Mouse (Mus musculus): Measurements from ENCODE around the gene Sh2b1. TPM values are rescaled to one million over a fixed set of nuclear protein-coding genes. Genes with fewer than 3 reads are reported as not detected.
"Not testable (repeated sequence)": the region's sequence is repeated elsewhere in the genome, so short reads cannot be mapped to it uniquely, and the experiment has no call there.

Gene Sh2b1
- polyA plus RNA-seq, 1 experiment from 2014 or later, result 60.4 TPM

- H3K9ac ChIP-seq, result peak overlapping the region; percentile 53
- no peaks in the 10 kb centered on the region for H3K27me3 ChIP-seq
- peak overlapping the region; percentile 100 for H3K27ac ChIP-seq (replicated peaks)
- no peak for ATAC-seq (ENCODE audit: insufficient number of reproducible peaks, low FRiP score, low TSS enrichment, low read depth)
- peaks cover 15% of the 10 kb centered on the region for H3K4me1 ChIP-seq
- H3K4me2 ChIP-seq (replicated peaks), result peak overlapping the region; percentile 63
- H3K4me3 ChIP-seq (replicated peaks), result peak overlapping the region; percentile 100
- peaks cover 46% of the 10 kb centered on the region for H3K36me3 ChIP-seq
- no peaks in the 10 kb centered on the region for H3K9me3 ChIP-seq (replicated peaks)
- 3% methylated on average over 9 of the region's 9 CpGs for WGBS
These were observed 26.4 kb upstream of the Sh2b1 start for GRCm38 (mm10) chr7:126501684-126502022.

GRCm38 (mm10) chr7:126499416-126499815, 24.2 kb upstream of the Sh2b1 start:
- Histone ChIP-seq H3K4me1 (peaks cover 15% of the 10 kb centered on the region), H3K4me2 (replicated peaks) (no peak overlapping the region), H3K4me3 (replicated peaks) (no peak overlapping the region), H3K27ac (replicated peaks) (no peak overlapping the region), H3K9me3 (replicated peaks) (no peaks in the 10 kb centered on the region), H3K36me3 (peaks cover 69% of the 10 kb centered on the region), H3K9ac (no peak overlapping the region), H3K27me3 (no peaks in the 10 kb centered on the region)
- no peak for ATAC-seq (ENCODE audit: insufficient number of reproducible peaks, low FRiP score, low TSS enrichment, low read depth)
- WGBS, result 92% methylated on average over 7 of the region's 7 CpGs

- Histone ChIP-seq H3K27me3 (no peaks in the 10 kb centered on the region), H3K4me3 (replicated peaks) (no peak overlapping the region), H3K4me1 (peaks cover 9% of the 10 kb centered on the region; the same call in 1 of the 2 replicates), H3K27ac (replicated peaks) (no peak overlapping the region), H3K9ac (no peak overlapping the region), H3K4me2 (replicated peaks) (no peak overlapping the region), H3K9me3 (replicated peaks) (no peaks in the 10 kb centered on the region), H3K36me3 (peaks cover 83% of the 10 kb centered on the region)
- no peak for ATAC-seq (ENCODE audit: insufficient number of reproducible peaks, low FRiP score, low TSS enrichment, low read depth)
- 95% methylated on average over 12 of the region's 12 CpGs for WGBS
These were observed 22.7 kb upstream of the Sh2b1 start for GRCm38 (mm10) chr7:126497966-126498365.

- no peak for ATAC-seq (ENCODE audit: insufficient number of reproducible peaks, low FRiP score, low TSS enrichment, low read depth)
These were observed 21.3 kb upstream of the Sh2b1 start for GRCm38 (mm10) chr7:126496475-126496874.

GRCm38 (mm10) chr7:126494120-126494519, 18.9 kb upstream of the Sh2b1 start:
- Histone ChIP-seq H3K9me3 (replicated peaks) (no peaks in the 10 kb centered on the region), H3K4me2 (replicated peaks) (no peak overlapping the region), H3K4me1 (no peaks in the 10 kb centered on the region), H3K9ac (no peak overlapping the region), H3K4me3 (replicated peaks) (no peak overlapping the region), H3K27me3 (no peaks in the 10 kb centered on the region), H3K36me3 (peaks cover 95% of the 10 kb centered on the region), H3K27ac (replicated peaks) (no peak overlapping the region)
- no peak for ATAC-seq (ENCODE audit: insufficient number of reproducible peaks, low FRiP score, low TSS enrichment, low read depth)
- WGBS, result 80% methylated on average over 6 of the region's 6 CpGs

More at GRCm38 (mm10) chr7:126496475-126496874, 21.3 kb upstream of the Sh2b1 start:
- Histone ChIP-seq H3K4me1 (peaks cover 9% of the 10 kb centered on the region; the same call in 1 of the 2 replicates), H3K4me2 (replicated peaks) (no peak overlapping the region), H3K4me3 (replicated peaks) (no peak overlapping the region), H3K36me3 (peaks cover 96% of the 10 kb centered on the region), H3K9me3 (replicated peaks) (no peaks in the 10 kb centered on the region), H3K27me3 (no peaks in the 10 kb centered on the region), H3K27ac (replicated peaks) (no peak overlapping the region), H3K9ac (no peak overlapping the region)
- WGBS, result 83% methylated on average over 5 of the region's 5 CpGs

- Histone ChIP-seq H3K27ac (replicated peaks) (no peak overlapping the region), H3K9me3 (replicated peaks) (no peaks in the 10 kb centered on the region), H3K9ac (no peak overlapping the region), H3K4me3 (replicated peaks) (no peak overlapping the region), H3K4me2 (replicated peaks) (no peak overlapping the region), H3K36me3 (peaks cover 81% of the 10 kb centered on the region), H3K27me3 (no peaks in the 10 kb centered on the region), H3K4me1 (peaks cover 9% of the 10 kb centered on the region)
- no peak for ATAC-seq (ENCODE audit: insufficient number of reproducible peaks, low FRiP score, low TSS enrichment, low read depth)
- 58% methylated on average over 11 of the region's 11 CpGs for WGBS
These were observed 16.7 kb upstream of the Sh2b1 start for GRCm38 (mm10) chr7:126491973-126492372.

GRCm38 (mm10) chr7:126491005-126491404, 15.8 kb upstream of the Sh2b1 start:
- H3K4me3 ChIP-seq (replicated peaks), result no peak overlapping the region
- peaks cover 9% of the 10 kb centered on the region for H3K4me1 ChIP-seq
- H3K9ac ChIP-seq, result no peak overlapping the region
- H3K4me2 ChIP-seq (replicated peaks), result no peak overlapping the region
- no peak for ATAC-seq (ENCODE audit: insufficient number of reproducible peaks, low FRiP score, low TSS enrichment, low read depth)
- H3K36me3 ChIP-seq, result peaks cover 71% of the 10 kb centered on the region
- 80% methylated on average over 1 of the region's 1 CpGs for WGBS
- no peaks in the 10 kb centered on the region for H3K9me3 ChIP-seq (replicated peaks)
- H3K27ac ChIP-seq (replicated peaks), result no peak overlapping the region
- no peaks in the 10 kb centered on the region for H3K27me3 ChIP-seq

GRCm38 (mm10) chr7:126487617-126488385, 12.6 kb upstream of the Sh2b1 start:
- Histone ChIP-seq H3K36me3 (peaks cover 39% of the 10 kb centered on the region), H3K9ac (peak overlapping the region; percentile 62), H3K4me3 (replicated peaks) (peak overlapping the region; percentile 74), H3K4me1 (peaks cover 11% of the 10 kb centered on the region), H3K4me2 (replicated peaks) (peak overlapping the region; percentile 75)
- not testable (repeated sequence) for H3K27ac ChIP-seq (replicated peaks); H3K27me3 ChIP-seq; H3K9me3 ChIP-seq (replicated peaks); ATAC-seq (ENCODE audit: insufficient number of reproducible peaks, low FRiP score, low TSS enrichment, low read depth)
- WGBS, result 13% methylated on average over 25 of the region's 25 CpGs

DNA sequence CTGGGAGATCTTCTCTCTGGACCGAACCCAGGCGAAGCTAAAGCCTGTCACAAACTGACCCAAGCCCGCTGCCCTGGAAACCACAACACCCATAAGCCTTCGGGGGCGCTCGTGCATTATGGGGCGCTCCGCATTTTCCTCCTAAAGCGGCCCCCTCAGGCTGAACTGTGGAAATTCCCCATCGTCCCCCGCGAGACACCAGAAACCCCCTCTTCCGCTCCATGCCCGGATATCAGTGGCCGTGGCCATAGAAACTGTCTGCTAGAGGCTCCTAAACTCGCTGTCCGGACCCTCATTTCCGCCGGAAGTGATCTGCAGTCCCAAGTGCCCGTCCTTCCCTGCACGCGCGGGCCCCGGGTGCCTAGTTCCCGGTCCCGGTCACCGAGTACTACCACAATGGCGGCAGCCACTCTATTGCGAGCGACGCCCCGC, 11.8 kb upstream of the Sh2b1 start, which contains the start of gene Tufm:
Tufm (plus strand) TSS at position 310 of the 432 bp plus-strand sequence.
- H3K9ac ChIP-seq, result peak within 1 kb of the TSS; percentile 62
- peak within 1 kb of the TSS; percentile 75 for H3K4me2 ChIP-seq (replicated peaks)
- no peaks in the 10 kb centered on the region for H3K27me3 ChIP-seq
- peaks cover 11% of the 10 kb centered on the region for H3K4me1 ChIP-seq
- H3K36me3 ChIP-seq, result peaks cover 32% of the 10 kb centered on the region
- peak; percentile 93 for ATAC-seq (ENCODE audit: insufficient number of reproducible peaks, low FRiP score, low TSS enrichment, low read depth)
- WGBS, result under 1% methylated on average over 32 of the region's 32 CpGs
- no peaks in the 10 kb centered on the region for H3K9me3 ChIP-seq (replicated peaks)
- H3K4me3 ChIP-seq (replicated peaks), result peak within 1 kb of the TSS; percentile 74
- peak within 1 kb of the TSS; percentile 79 for H3K27ac ChIP-seq (replicated peaks)

- Histone ChIP-seq H3K4me1 (0 out of 2 replicates have a peak, but pooled peaks cover 2% of the 10 kb centered on the region), H3K27me3 (no peaks in the 10 kb centered on the region), H3K4me2 (replicated peaks) (peak overlapping the region; percentile 69), H3K9ac (0 out of 2 replicates have a peak overlapping the region, but pooled peaks have one; percentile 23), H3K36me3 (no peaks in the 10 kb centered on the region), H3K4me3 (replicated peaks) (peak overlapping the region; percentile 35), H3K27ac (replicated peaks) (peak overlapping the region; percentile 79), H3K9me3 (replicated peaks) (no peaks in the 10 kb centered on the region)
- ATAC-seq (ENCODE audit: insufficient number of reproducible peaks, low FRiP score, low TSS enrichment, low read depth), result peak; percentile 85
- 0% methylated on average over 23 of the region's 23 CpGs for WGBS
These were observed 7.2 kb upstream of the Sh2b1 start for GRCm38 (mm10) chr7:126482392-126482871.

- WGBS, result 25% methylated on average over 5 of the region's 5 CpGs
- Histone ChIP-seq H3K36me3 (no peaks in the 10 kb centered on the region), H3K4me3 (replicated peaks) (no peak overlapping the region), H3K27ac (replicated peaks) (no peak overlapping the region), H3K9me3 (replicated peaks) (no peaks in the 10 kb centered on the region), H3K9ac (no peak overlapping the region), H3K4me2 (replicated peaks) (no peak overlapping the region), H3K27me3 (no peaks in the 10 kb centered on the region), H3K4me1 (0 out of 2 replicates have a peak, but pooled peaks cover 2% of the 10 kb centered on the region)
- no peak for ATAC-seq (ENCODE audit: insufficient number of reproducible peaks, low FRiP score, low TSS enrichment, low read depth)
These were observed 6.5 kb upstream of the Sh2b1 start for GRCm38 (mm10) chr7:126481699-126482098.

Data from embryonic facial prominence, embryonic 15.5 days (tissue).